In genomic region chr19:60144336-60144989, GRCm38 (mm10) we compare ENCODE assay signal across 8 mouse cellular contexts.
A peak's percentile ranks its signal among the peaks of the same experiment; 100 is the strongest.
DNase-seq lines count a peak whose midpoint lies in the region; ATAC-seq lines count a peak whose summit lies in the region.

No protein-coding gene starts in this region.

- ATAC-seq in inflammation-experienced regulatory T-cells, adult 6 months: peak; percentile 80
- peak; percentile 99 for ATAC-seq in megakaryocyte progenitor cell, adult 5-6 weeks (replicated peaks; ENCODE audit: poor library complexity)

- DNase-seq in adrenal gland, adult 2 months: peak; percentile 78
- DNase-seq in embryo, embryonic 11 days: peak; percentile 93
- DNase-seq in gastrocnemius, postnatal 25 days: peak; percentile 64
- peak; percentile 1 to 79 for DNase-seq in left cerebral cortex, adult 9 months (ENCODE audit: low spot score in 2 of 2)
- peak; percentile 74 for DNase-seq in right cerebral cortex, postnatal 14 days
- peak; percentile 79 for DNase-seq in urinary bladder, postnatal 25 days (ENCODE audit: low spot score)

Comparison
In these comparisons a context has a peak if more than half of its experiments do, and no peak if none do; other contexts are left out.
1. Peak in every context shown above with its lines: DNase-seq and ATAC-seq.
2. DNase-seq: peak in every context shown above with its lines; median percentile 93 in embryo, embryonic 11 days; 79 in urinary bladder, postnatal 25 days; 78 in adrenal gland, adult 2 months; 74 in right cerebral cortex, postnatal 14 days; 64 in gastrocnemius, postnatal 25 days; 40 in left cerebral cortex, adult 9 months.